34 mouse cellular contexts compared by ENCODE assay signal in the genomic region with DNA sequence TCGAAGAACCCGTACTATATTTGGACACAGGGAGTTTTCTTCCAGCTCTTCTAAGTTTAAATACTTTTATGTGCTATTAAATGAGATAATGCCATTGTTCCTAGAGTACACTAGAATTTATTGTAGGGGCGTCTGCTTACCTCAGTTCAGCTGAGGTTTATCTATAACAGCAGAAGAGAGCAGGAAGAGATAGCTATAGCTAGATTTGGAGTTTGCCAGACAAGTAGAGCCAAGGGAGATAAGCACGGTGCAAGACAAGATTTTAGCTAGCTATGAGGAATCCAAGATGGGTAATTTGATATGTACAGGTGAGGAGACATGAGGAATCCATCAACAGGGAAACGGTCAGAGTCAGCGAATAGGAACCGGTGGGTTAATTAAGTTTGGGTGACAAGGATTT.
"Had no signal": no experiment of that assay in that cellular context is flagged by ENCODE, and none has a peak within 500 bp of the region (broad histone marks: within the 10 kb centered on the region; RNA-seq: fewer than 3 reads in every experiment).

No protein-coding gene starts in this region.

- H3K36me3 ChIP-seq: heart, embryonic 10.5 days; heart, embryonic 15.5 days; hindbrain, embryonic 12.5 days had no signal

- H3K9ac ChIP-seq: heart, embryonic 12.5 days; heart, embryonic 13.5 days; heart, embryonic 15.5 days; hindbrain, embryonic 12.5 days; hindbrain, embryonic 13.5 days; hindbrain, embryonic 14.5 days; hindbrain, embryonic 15.5 days; intestine, embryonic 15.5 days; kidney, embryonic 15.5 days had no signal

- DNase-seq: heart, postnatal 10 days; heart, postnatal 14 days; heart, postnatal 36 days; heart, postnatal 4 days; kidney, adult 11 months; kidney, adult 18-20 months; kidney, adult 8-10 months; kidney, adult 9 months; kidney, postnatal 10 days; kidney, postnatal 25 days; kidney, postnatal 36 days; kidney, postnatal 4 days; layer of hippocampus, adult 9-11 months; layer of hippocampus, postnatal 36 days had no signal

- H3K4me1 ChIP-seq: heart, embryonic 10.5 days; hindbrain, embryonic 10.5 days; hindbrain, embryonic 12.5 days; hindbrain, embryonic 13.5 days; hindbrain, embryonic 15.5 days; intestine, embryonic 15.5 days; kidney, embryonic 15.5 days had no signal

- ATAC-seq: hindbrain, embryonic 16.5 days; hindbrain, postnatal 0 days; inflammation-experienced regulatory T-cells, adult 6 months; intestine, embryonic 15.5 days; intestine, embryonic 16.5 days; intestine, postnatal 0 days had no signal

- H3K4me3 ChIP-seq: heart, embryonic 10.5 days; heart, embryonic 12.5 days; heart, embryonic 13.5 days; heart, embryonic 15.5 days; hindbrain, embryonic 10.5 days; hindbrain, embryonic 12.5 days; hindbrain, embryonic 13.5 days; hindbrain, embryonic 15.5 days; intestine, embryonic 15.5 days; kidney, embryonic 15.5 days; layer of hippocampus, adult 2 months; left cerebral cortex, adult 2 months had no signal

- H3K27ac ChIP-seq: heart, embryonic 10.5 days; heart, embryonic 13.5 days; heart, embryonic 15.5 days; hindbrain, embryonic 10.5 days; hindbrain, embryonic 12.5 days; hindbrain, embryonic 13.5 days; hindbrain, embryonic 14.5 days; hindbrain, embryonic 15.5 days; hindbrain, postnatal 0 days; intestine, embryonic 15.5 days; kidney, embryonic 15.5 days; kidney, postnatal 0 days; layer of hippocampus, adult 2 months; left cerebral cortex, adult 2 months had no signal

- H3K4me2 ChIP-seq: heart, embryonic 11.5 days; heart, embryonic 12.5 days; heart, embryonic 13.5 days; heart, embryonic 15.5 days; hindbrain, embryonic 12.5 days; hindbrain, embryonic 13.5 days; hindbrain, embryonic 14.5 days; hindbrain, embryonic 15.5 days; intestine, embryonic 15.5 days; kidney, embryonic 15.5 days had no signal

- H3K27me3 ChIP-seq: heart, embryonic 12.5 days; heart, embryonic 13.5 days; heart, embryonic 15.5 days; hindbrain, embryonic 12.5 days; hindbrain, embryonic 13.5 days; hindbrain, embryonic 15.5 days; intestine, embryonic 15.5 days; kidney, embryonic 15.5 days had no signal

- H3K9me3 ChIP-seq: heart, embryonic 10.5 days; heart, embryonic 12.5 days; heart, embryonic 13.5 days; heart, embryonic 15.5 days; hindbrain, embryonic 10.5 days; hindbrain, embryonic 12.5 days; hindbrain, embryonic 13.5 days; hindbrain, embryonic 15.5 days; intestine, embryonic 15.5 days; kidney, embryonic 15.5 days had no signal
